Mouse (Mus musculus): ENCODE results near the gene Nup210l.
A peak's percentile ranks its signal among the peaks of the same experiment; 100 is the strongest.

Gene Nup210l

DNA sequence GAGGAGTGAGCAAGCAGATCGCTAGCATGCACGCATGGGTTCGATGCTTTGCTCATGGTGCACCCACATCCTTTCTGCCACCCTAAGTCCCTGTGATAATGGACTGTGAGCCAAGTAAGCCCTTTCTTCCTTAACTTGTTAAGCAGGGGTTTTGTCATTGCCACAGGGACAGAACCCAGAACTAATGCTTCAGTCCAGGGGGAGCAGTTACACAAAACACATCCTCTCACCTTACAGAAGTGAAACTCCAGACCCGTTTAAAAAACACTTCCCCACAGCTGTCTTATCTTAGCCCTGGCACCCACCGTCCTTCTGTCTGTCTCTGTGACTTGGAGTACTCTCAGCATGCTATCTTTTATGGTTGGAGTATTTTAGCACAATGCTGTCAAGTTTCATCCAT lies 52.1 kb downstream of the Nup210l start:
- no peak for DNase-seq (ENCODE audit: low read depth, low spot score)

- no peak for DNase-seq (ENCODE audit: low read depth, low spot score)
These were observed 55.8 kb downstream of the Nup210l start for GRCm38 (mm10) chr3:90159757-90160156.

GRCm38 (mm10) chr3:90161541-90161940 lies 57.6 kb downstream of the Nup210l start:
- no peak for DNase-seq (ENCODE audit: low read depth, low spot score)

- DNase-seq (ENCODE audit: low read depth, low spot score): no peak
These were observed 75.6 kb downstream of the Nup210l start for GRCm38 (mm10) chr3:90179566-90179965.

DNA sequence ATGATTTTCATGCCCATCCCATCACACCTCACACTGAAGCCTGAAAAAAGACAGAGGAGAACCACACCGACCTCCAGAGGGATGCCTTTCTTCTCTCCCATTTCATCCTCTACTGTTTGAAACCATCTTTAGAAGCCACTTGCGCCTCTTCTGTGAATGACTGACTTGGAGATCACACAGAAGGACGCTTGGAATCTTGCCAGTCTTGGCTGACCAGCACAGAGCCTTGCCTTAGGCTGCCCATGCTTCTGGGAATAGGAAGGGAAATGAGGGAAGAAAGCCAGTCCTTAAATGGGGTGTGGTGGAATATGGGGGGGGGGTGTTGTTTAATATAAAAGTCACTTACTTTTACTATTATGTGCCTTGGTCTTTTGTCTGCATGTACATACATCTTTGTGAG lies 79.6 kb downstream of the Nup210l start:
- DNase-seq (ENCODE audit: low read depth, low spot score): no peak

GRCm38 (mm10) chr3:90190859-90191510 lies 87.1 kb downstream of the Nup210l start:
- DNase-seq (ENCODE audit: low read depth, low spot score): no peak

- no peak for DNase-seq (ENCODE audit: low read depth, low spot score)
These were observed 90.8 kb downstream of the Nup210l start for GRCm38 (mm10) chr3:90194759-90195158.

GRCm38 (mm10) chr3:90195644-90196043 lies 91.7 kb downstream of the Nup210l start:
- DNase-seq (ENCODE audit: low read depth, low spot score): no peak

- DNase-seq (ENCODE audit: low read depth, low spot score): no peak
These were observed 93.6 kb downstream of the Nup210l start for GRCm38 (mm10) chr3:90197548-90197947.

DNA sequence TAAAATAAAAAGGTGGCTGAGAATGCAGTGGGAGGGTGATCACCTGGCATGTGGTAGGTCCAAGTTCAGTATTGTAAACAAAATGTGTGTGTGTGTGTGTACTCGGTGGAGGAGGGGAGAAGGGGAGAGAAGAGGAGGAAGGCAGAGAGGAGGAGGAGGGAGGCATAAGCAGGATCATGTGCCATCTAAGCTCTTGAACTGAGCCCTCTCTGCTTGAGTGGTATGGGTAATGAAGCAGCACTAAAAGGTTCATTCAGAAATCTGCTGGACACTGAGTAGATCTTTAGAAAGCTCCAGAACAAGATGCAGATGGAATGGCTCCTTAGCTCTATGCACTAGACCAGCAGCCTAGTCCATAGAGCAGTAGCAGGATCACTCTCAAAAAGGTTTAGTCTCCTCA lies 99.0 kb downstream of the Nup210l start:
- no peak for DNase-seq (ENCODE audit: low read depth, low spot score)

DNA sequence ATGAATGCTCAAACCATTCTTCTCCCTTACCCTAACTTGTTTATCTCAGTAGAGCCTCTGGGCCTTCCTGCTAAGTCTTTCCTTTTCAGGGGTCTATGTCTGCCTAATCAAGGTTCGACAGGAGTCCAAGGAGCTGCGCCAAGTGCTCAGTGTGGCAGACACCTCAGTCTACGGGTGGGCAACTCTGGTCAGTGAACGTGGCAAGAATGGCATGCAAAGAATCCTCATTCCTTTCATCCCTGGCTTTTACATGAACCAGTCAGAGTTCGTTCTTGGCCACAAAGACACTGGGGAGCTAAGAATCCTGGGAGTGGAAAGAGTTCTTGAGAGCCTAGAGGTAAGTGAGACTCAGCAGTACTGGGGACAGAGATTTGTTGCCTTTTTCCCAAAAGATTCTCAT lies 99.7 kb downstream of the Nup210l start:
- DNase-seq (ENCODE audit: low read depth, low spot score): no peak

DNA sequence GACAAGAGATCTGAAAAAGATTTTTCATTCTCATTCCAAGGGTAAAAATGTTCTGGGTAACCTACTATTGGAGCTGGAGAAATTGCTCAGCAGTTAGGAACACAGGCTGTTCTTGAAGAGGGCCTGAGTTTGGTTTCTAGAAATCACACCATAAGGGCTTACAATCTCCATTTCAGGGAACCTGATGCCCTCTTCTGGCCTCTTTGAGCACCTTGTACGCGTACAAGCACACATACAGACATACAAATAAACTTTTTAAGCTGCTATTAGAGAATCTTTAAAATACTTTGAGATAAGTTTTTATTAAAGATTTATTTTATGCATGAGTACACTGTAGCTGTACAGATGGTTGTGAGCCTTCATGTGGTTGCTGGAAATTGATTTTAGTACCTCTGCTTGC lies 100.7 kb downstream of the Nup210l start:
- no peak for DNase-seq (ENCODE audit: low read depth, low spot score)

DNA sequence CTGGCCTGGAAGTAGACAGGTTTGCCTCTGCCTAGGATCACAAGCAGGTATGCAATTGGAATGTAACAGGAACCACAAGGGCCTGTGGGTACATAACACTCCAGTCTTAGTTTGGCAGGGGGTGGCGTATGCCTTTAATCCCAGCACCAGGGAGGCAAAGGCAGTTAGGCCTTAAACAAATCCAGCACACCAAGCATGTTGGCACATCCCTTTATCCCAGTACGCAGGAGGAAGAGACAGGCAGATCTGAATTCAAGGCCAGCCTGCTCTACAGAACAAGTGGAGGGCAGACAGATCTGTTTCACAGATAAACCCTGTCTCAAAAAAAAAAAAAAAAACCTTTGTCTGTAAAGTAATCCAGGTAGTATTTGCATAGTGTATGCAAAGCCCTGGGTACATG lies 104.7 kb downstream of the Nup210l start:
- no peak for DNase-seq (ENCODE audit: low read depth, low spot score)

GRCm38 (mm10) chr3:90209908-90210566 lies 106.1 kb downstream of the Nup210l start:
- no peak for DNase-seq (ENCODE audit: low read depth, low spot score)

DNA sequence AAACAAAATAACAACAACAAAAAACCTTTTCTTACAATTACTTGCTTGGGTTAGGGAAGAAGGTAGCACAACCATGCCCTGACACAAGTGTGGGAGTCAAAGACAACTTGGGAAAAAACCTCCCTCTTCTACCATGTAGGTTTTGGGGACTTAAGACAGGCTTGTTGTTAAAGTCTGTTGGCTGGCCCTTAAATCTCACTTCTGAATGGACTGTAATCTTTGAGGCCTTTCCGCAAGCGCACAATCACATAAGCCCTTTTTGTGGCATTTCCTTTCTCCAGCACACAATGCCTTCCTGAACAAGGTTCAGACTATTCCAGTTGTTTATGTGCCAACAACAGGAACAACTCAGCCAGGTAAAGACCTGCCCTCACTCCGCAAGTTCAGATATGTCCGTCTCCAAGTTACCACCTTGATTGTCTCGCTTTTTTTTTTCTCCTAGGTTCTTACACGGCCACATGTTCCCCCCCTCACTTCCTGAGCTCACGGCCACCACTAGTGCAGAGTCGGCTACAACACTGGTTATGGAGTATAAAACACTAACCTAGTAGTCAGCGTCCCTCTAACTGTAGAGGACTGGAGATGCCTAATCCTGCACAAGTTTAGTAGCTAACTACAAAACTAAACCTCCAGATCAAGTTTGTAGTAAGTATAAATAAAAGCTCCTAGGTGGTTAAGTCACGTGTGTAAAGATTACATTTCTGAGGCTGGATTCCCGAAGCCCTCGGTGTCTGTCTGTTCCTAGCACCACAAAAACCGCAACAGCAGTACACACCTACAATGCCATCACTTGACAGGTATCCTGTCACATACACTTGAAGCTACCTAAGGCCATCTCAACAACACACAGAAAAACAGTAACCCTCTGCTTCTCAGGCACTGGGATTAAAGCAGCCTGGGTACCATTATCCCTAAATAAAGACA lies 107.8 kb downstream of the Nup210l start:
- no peak for DNase-seq (ENCODE audit: low read depth, low spot score)

DNA sequence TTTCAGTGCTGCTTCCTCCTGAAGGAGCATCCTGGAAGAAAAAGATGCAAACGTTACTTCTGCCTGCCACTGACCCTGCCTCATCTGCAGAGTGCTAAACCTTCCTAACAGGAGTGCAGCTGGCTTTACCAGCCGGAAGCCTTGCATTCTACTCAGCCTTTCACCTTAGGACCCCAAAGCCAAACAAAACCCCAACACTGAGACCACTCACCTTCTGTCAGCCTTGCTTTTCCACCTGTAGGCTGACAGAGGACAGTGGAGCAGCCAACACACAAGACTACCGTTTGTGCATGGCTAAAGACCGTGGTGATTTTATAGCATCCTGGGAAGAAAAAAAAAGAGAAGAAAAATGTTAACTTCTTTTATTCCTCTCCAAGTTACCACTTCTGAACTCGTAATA lies 108.8 kb downstream of the Nup210l start:
- DNase-seq (ENCODE audit: low read depth, low spot score): no peak

DNA sequence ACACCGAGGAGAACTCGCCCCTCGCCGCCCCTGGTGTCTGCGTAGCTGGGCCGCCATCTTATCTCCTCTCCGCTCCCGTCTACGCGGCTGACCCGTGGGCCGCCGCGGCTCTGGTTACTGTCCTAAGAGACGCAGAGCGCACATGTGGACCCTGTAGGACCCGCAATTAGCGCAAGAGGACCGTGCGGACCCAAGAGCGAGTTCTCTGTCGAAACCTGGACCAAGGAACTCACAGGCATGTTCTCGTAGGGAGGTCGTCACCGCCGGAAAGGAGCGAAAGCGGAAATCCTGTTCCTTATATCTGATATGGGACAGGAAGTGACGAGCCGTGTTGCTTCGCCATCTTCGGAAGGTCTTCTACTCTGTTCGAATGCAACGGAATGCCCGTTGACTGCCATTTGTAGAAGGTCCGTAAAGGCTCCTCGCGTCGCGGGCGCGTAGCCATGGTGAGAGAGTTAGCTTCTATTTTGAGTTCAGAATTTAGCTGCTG lies 109.5 kb downstream of the Nup210l start, which contains the start of the genes Rps27 and Rab13:
Gene Rps27 (minus strand): TSS at position 275 of the 490 bp plus-strand sequence.
Gene Rab13 (plus strand): TSS at position 319 of the 490 bp plus-strand sequence.
- peak; percentile 70 for DNase-seq (ENCODE audit: low read depth, low spot score)

DNA sequence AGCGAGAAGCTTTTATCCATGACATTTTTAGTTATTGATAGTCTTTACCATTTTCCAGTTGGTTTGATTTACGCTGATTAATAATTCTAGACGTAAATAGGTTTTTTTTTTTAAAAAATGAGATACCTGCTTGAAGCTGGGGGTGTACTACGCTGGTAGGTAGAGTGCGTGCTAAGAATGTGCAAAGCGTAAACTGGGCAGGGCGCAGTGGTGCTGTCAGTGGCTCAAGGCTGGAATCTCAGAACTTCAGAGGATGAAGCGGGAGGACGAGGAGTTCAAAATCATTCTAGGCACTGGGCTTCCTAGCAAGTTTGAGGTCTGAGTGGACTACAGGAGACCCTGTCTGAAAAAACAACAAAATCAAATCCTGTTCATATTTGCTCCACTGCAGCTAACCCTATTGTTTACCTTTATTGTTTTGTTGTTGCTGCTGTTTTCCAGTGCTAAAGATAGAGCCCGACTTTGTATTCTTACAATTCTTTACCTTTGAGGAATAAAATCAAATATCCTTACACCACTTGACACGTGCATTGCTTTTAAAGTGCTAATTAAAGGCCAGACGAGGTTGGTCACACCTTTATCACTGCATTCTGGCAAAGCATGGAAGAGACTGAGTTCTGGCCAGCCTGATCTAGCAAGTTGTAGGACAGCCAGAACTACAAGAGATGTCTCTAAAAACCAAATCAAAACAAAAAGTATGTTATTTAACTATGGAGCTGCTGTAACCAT lies 110.2 kb downstream of the Nup210l start:
- DNase-seq (ENCODE audit: low read depth, low spot score): no peak

GRCm38 (mm10) chr3:90215825-90216380 lies 112.0 kb downstream of the Nup210l start:
- DNase-seq (ENCODE audit: low read depth, low spot score): no peak

DNA sequence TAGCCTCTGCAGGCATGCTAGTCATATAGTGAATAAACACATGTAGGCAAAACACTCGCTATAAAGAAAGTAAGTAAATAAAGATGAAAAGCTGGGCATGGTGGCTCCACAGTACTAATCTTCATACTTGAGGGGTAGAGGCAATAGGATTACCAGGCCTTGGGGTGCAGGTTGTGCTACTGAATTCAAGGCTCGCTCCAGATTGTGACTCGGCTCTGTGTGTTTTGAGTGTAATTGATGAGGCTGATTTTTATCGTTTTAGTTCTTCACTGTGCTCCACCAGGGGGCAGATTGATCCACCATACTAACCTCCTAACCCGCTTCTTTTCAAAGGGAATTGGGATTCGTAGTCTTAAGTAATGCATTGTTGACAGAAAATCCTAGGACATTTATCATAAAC lies 116.2 kb downstream of the Nup210l start:
- DNase-seq (ENCODE audit: low read depth, low spot score): no peak

DNA sequence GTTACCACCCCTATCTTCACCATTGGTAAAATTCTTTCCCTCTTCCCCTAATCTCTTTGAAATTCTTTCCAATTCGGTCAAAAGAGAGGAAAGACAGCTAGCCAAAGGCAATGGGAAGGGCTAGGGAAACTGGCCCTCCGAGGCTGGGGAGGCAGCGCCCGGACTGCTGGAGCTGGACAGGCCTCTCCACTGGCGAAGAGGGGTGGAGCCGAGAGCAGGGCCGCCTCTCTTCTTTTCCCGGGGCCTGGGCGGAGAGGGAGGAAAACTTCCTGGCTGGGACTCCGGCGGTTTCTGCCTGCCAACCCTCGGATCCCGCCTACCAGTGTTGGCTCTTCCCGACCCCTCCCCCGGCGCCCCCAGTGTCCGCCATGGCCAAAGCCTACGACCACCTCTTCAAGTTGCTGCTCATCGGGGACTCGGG lies 116.6 kb downstream of the Nup210l start:
- no peak for DNase-seq (ENCODE audit: low read depth, low spot score)

Measured in WW6 (cell line).